Mouse (Mus musculus): Measurements from ENCODE around the gene Trim63. TPM values are rescaled to one million over a fixed set of nuclear protein-coding genes. Genes with fewer than 3 reads are reported as not detected.
"Not testable (repeated sequence)": the region's sequence is repeated elsewhere in the genome, so short reads cannot be mapped to it uniquely, and the experiment has no call there.

Trim63 gene
- 100 to 1,000 TPM; 193 to 217 TPM for total RNA-seq (2021)
- long read RNA-seq, experiment 1, transcript Trim63-202 (9 exons, 1,886 nt) = major isoform, 276 of 318 reads
- long read RNA-seq, experiment 1, partial matches to known transcripts = 14 of 318 reads
- long read RNA-seq, experiment 1, other reads (novel, unspliced or antisense) = 28 of 318 reads
- long read RNA-seq, experiment 2, transcript Trim63-202 (9 exons, 1,886 nt) = major isoform, 220 of 258 reads
- long read RNA-seq, experiment 2, partial matches to known transcripts = 7 of 258 reads
- long read RNA-seq, experiment 2, other reads (novel, unspliced or antisense) = 30 of 258 reads

DNA sequence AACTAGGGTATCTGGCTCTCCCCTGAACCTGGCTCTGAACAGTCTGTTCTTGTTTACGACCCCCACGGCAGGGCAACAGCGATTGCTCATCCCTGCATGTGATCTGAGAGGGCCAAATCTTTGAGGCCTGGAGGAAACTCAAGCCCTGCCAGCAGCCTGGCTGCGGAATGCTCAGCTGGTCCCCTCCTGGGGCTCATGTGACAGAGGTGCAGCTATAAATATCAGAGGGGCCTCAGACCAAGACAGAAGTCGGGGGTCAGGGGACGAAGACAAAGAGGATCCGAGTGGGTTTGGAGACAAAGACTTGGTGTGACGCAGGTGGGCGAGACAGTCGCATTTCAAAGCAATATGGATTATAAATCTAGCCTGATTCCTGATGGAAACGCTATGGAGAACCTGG, at the start of gene Trim63:
TSS of gene Trim63 (plus strand) at position 245 of the 400 bp plus-strand sequence.
- peak; percentile 55 to 71 for DNase-seq
- intact Hi-C loops (cut with DNase I) = no loop called here

DNA sequence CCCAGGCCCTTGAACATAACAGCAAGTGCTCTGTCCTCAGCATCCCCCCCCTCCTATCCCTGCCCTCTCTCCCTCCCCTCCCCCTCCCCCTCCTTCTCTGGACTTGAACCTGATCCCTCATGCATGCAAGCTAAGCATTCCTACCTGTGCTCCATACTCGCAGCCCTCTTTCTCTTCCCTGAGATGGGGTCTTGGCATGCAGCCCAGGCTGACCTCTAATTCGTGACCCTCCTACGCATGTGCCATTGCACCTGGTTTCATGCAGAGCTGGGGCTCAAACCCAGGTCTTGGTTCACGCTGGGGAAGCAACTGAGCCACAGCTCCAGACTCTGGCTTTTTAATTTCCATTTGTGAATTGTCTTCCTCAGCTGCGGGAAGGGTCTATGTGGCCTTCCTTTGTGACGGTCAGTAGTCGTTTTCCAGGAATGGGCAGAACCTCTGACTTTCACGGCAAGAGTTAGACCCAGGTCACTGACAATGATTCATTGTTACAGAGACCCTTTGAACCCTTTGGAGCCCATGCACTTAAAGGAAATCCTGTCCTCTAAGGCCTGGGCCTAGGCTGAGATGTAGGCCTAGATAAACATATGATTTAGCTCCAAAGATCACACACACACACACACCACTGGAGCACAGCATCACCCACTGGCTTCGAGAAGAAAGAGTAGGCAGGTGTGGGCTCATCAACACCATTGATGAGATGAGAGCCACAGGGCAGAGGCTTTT, 48.9 kb upstream of the Trim63 start:
- intact Hi-C loops (cut with DNase I) = loop anchor here (5.0 kb wide), 1 partner anchor 79 kb away; the partner anchor contains the start of gene Cep85

DNA sequence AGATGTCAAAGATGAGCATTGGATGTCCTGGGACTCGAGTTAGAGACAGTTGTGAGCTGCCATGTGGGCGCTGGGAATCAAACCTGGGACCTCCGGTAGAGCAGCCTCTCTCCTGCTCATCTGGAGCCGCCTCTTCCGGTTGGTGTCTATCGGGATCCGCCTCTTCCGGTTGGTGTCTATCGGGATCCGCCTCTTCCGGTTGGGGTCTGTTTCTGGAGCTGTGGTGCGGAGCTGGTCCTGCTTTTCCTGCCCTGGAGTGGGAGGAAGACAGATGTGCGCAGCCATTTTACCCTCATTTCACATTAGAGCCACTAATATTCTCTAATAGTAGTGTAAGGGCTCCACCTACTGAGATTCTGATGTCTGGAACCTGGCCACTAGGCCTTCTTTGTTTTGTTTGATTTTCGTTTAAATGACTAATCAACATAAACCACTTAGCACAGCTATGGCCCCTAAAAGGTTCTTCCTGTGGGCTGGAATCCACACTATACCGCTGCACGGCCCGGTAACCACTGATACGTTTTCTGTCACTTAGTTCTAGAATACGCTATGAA, 46.7 kb upstream of the Trim63 start:
- no peak for DNase-seq
- intact Hi-C loops (cut with DNase I) = loop anchor here (2.0 to 5.0 kb wide), 2 partner anchors 19 to 81 kb away; partner anchors contain the start of gene Cep85

More for the DNA sequence above, 48.9 kb upstream of the Trim63 start:
- DNase-seq = no peak

DNA sequence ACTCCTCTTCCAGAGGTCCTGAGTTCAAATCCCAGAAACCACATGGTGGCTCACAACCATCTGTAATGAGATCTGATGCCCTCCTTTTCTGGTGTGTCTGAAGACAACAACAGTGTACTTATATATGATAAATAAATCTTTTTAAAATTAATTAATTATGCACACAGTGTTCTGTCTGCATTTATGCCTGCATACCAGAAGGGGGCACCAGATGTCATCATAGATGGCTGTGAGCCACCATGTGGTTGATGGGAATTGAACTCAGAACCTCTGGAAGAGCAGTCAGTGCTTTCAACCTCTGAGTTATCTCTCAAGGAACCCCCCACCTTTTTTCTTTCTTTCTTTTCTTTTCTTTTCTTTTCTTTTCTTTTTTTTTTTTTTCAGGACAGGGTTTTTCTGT, 45.3 kb upstream of the Trim63 start:
- not testable (repeated sequence) for DNase-seq
- intact Hi-C loops (cut with DNase I) = loop anchor here (2.0 to 5.0 kb wide), 2 partner anchors 21 to 82 kb away; partner anchors contain the start of gene Cep85

DNA sequence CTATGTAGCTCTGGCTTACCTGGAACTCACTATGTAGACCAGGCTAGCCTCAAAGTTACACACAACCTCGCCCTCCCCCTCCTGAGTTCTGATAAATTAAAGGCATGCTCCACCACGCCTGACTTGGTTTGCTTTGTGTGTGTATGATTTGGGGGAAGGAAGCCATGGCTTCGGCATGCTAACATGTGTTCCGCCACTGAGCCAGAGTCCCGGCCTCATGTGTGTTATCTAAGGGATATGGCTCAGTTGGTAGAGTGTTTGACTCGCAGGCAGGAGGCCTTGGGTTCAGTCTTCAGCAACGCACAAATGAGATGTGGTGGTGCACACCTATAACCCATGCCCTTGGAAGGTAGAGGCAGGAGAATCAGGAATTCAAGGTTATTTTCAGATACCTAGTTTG, 42.9 kb upstream of the Trim63 start:
- intact Hi-C loops (cut with DNase I) = no loop called here
- no peak for DNase-seq

DNA sequence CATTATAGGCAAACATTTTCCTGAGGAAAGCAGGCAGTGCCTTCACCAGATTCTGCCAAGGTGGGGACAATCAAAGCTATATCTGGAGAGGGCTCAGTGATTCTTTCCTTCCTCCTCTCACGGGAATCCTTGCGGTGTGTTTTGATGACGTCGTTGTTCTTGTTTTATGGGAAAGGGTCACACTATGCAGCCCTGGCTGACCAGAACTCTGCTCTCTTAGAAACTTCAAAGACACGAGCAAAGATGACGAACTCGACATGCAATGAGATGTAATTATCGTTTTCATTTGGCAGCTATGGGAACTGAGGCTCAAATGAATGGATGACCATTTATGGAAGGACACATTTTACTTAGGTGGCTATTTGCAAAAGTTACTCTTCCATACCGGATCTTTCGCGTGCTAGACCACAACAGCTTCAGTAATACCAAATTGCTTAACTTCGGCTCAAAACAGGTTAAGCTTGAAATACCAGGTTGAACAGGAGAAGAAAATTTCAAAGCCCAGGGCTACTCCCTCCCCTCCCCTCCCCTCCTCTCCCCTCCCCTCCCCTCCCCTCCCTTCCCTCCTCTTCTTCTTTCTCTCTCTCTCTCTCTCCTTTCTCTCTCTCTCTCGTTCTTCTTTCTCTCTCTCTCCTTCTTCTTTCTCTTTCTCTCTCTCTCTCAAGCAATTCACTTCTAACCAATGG, 42.0 kb upstream of the Trim63 start:
- intact Hi-C loops (cut with DNase I) = no loop called here
- no peak for DNase-seq

DNA sequence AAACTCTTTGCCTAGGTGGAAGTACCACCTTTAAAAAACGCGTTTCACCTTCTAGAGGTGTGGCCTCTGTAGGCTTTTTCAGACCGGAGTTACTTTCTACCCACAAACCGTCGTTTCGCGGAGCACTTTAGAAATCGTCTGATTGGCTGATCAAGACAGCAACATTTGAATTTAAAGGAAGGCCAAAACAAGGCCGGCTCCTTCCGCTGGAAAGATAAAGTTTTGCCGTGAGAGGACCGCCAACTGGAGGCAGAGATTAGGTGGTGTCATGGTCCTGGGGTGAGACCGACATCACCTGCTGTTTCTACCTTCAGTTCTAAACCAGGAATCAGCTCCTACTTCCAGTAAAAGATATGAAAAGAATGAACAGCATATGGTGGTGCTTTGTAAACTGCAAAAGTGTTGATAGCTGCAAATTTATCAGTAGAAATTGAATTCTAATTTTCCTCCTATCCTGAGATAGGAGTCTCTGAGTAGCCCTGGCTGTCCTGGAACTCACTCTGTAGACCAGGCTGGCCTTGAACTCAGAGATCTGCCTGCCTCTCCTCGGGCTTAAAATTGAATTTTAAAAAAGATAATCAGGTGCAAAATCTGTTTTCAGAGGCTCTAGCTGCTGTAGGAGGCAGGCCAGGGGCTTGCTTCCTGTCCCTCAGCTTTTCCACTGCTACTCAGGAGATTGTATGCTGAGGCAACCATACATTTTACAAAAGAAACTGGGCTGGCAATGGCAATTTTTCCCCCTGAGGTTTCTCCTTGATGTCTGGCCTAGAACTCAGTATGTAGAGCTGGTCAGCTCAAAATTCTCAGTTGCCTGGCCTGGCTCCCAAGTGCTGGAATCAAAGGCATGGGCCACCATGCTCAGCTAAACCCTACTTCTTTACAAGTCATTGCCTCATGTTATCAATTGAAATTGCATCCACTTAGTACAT, 41.2 kb upstream of the Trim63 start:
- no peak for DNase-seq
- intact Hi-C loops (cut with DNase I) = no loop called here

DNA sequence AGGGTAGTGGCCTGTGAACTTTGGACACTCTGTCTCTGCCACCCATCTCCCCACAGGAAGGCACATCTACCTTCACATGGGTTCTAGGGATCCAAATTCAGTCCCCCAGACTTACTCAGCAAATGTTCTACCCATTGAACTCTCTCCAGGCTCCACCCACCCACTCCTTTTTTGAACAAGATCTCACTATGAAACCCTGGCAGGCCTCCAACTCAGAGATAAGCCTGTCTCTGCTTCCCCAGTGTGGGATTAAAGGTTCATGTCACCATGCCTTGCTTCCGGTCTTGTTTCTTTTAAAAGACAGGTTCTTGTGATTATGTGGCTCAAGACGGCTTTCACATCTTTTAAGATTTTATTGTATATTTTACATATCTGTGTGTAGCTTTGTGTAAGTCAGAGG, 30.0 kb upstream of the Trim63 start:
- intact Hi-C loops (cut with DNase I) = no loop called here

DNA sequence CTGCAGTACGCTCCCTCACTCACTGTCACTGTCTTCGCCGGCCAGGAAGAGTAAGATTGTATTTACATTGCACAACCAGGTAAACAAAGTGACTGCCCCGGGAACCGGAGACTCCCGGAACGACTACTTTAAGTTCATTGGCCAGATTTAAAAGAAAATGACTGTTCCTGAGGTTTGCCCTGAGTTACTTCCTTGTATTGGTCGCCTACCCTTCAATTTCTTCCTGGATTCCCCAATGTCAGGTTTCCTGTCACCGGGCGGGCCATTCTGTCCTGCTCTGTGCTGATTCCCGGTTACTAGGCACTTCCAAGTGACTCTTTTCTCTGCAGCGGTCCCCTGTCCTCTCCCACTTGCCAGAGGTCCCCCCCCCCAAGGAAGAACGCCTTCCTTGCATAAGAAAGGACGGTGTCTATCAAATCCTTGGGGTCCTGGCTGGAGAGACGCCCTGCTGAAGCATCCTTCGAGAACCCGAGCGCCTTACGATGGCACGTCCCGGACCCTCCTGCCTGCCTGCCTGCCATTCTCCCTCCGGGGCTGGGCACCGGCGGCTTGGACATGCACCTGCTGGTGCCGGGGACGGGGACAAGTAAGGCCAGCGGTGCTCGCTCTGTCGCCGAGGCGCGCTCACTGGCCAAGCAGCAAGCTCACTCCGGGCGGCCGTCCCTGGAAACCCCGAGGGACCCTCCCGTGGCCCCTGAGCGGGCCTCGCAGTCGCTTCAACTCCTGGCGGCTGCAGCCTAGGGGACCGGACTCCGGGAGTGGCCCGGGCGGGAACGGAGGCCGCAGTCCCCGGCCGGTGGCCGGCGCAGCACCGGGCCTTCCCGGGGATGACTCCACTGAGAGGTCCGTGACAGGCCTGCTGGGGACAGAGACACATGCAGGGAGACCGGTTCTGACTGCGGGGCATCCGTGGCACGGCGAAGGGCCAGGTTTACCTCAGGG, 28.4 kb upstream of the Trim63 start:
- intact Hi-C loops (cut with DNase I) = loop anchor here (2.0 kb wide), 1 partner anchor 100 kb away; the partner anchor contains the start of gene Cep85
- peak in 1 of 2 experiments; percentile 9 for DNase-seq

More for the DNA sequence above, 30.0 kb upstream of the Trim63 start:
- no peak for DNase-seq

DNA sequence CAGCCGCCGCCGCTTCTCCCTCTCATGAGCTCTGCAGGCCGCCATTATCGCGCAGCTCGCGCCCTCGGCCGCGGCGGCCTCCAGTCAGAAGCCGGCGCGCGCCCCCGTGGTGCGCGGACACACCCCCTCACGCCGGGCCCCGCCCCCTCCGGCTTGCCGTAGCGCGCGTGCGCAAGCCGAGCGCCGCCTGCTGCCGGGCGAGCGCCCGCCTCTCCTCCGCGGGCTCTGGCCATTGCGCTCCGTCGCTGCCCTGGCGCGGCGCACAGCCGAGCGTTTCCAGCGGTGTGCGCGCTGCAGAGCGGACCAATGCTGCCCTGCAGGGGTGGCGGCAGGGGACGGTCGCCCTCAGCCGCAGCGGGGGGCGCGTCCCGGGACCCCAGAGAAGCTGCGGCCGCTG, 27.8 kb upstream of the Trim63 start:
- peak; percentile 99 for DNase-seq
- intact Hi-C loops (cut with DNase I) = loop anchor here (2.0 kb wide), 1 partner anchor 100 kb away; the partner anchor contains the start of gene Cep85

DNA sequence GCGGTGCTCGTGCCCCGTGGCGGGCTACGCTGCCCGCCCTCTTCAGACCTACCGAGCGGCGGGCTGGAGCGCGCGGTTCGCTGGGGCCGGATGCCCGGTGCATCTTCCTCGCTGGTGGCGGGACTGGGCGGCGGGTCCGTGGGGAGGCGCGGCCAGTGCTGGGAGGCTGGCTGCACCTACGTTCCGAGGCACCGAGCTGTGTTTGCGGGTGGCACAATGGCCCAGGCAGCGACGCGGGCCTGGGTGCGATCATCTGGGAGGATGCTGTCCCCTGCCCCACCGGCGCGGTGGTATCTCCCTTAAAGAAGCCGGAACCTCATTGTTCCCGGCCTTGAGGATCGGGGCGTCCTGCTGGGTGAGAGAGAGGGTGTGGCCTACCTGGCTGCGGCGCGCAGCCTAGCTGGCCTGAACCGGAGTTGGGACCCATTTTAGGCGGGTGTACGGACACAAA, 27.3 kb upstream of the Trim63 start, which contains the start of gene Pdik1l:
TSS of gene Pdik1l (minus strand) at position 321 of the 451 bp plus-strand sequence.
- peak; percentile 73 to 75 for DNase-seq
- intact Hi-C loops (cut with DNase I) = loop anchor here (2.0 kb wide), 1 partner anchor 101 kb away; the partner anchor contains the start of gene Cep85

DNA sequence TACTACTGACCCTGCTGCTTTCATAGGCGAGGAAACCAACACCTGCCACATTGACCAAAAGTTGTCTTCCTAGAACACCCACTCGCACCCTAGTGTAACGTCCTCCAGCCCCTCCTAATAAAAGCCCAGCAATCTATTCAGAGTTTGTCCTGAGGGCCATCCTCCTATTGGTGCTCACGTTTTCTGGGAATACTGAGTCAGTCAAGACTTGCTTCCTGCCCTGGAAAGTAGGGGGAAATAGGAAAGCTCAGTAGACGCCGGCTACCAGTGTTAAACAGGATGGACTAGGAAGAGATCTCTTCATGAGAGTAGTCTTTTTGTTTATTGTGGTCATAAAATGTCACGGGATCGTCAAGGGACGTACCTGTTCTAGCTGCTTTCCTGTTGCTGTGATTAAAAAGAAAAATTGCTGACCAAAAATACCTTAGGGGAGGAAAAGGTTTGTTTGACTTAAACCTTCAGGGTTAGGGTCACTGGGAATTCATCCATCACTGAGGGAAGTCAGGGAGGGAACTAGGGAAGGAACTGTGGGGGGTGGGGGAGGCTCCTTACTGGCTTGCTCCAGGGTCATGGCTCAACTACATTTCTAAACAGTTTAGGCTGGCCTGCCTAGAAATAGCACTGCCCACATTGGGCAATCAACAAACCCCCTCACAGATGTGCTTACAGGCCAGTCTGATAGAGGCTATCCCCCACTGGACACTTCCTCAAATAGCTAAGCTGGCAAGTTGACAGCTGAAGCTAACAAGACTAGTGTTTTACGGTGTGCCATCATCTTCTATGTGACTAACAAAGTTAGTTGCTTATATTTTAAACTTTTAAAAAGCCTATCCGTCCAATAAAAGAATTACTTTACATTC, 26.3 kb upstream of the Trim63 start:
- intact Hi-C loops (cut with DNase I) = no loop called here

DNA sequence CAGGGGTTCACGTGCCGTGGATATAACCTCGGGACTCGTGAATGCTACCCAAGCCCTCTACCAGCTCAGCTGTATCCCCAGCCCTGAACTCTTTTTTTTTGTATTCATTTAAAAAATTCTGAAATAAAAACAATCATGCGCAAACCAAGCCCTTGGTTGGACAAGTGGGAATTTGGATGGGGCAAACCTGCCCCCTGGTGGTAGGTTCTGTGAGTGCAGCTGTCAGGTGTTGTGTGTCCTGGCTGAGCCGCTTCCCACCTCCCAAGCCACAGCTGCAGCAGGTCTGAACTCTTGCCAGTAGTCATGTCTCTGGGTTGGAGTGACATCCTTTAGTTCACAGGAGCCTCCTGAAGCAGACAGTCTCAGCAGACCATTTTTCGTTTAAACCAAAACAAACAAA, 22.9 kb upstream of the Trim63 start:
- intact Hi-C loops (cut with DNase I) = loop anchor here (2.0 to 5.0 kb wide), 4 partner anchors 29 to 255 kb away; no protein-coding TSS in a partner anchor
- DNase-seq = peak; percentile 82 to 87

More for the DNA sequence above, 26.3 kb upstream of the Trim63 start:
- DNase-seq = no peak

DNA sequence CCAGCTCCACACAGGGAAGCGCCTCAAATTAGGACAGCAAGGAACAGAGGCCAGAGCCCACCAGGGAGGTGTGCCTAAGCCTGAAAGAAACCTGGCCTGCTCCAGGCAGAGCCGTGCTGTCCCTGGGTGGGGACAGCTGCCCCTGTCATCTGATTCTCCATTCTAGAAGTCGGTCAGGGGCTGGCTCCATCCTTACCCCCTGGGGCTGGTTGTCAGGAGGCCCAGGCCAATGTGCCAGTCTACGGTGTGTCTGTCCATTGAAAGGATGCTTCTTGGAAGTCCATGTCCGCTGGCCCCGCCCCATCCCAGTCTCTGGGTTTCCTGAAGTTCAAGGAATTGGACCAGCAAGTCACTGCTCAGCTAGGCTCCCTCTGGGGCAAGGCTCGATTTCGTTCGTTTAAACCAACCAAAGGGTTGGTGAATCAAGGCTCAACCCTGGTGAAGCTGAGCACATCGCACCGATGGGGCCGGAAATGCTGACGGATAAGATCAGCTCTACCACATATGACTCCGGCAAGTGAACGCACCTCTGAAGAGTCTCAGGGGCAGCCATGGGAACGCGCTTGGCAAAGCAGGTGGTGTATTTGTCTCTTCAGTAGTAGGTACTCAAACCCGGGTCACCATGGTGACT, 21.7 kb upstream of the Trim63 start:
- intact Hi-C loops (cut with DNase I) = loop anchor here (2.0 to 5.0 kb wide), 4 partner anchors 30 to 256 kb away; no protein-coding TSS in a partner anchor
- peak in 1 of 2 experiments; percentile 50 for DNase-seq

DNA sequence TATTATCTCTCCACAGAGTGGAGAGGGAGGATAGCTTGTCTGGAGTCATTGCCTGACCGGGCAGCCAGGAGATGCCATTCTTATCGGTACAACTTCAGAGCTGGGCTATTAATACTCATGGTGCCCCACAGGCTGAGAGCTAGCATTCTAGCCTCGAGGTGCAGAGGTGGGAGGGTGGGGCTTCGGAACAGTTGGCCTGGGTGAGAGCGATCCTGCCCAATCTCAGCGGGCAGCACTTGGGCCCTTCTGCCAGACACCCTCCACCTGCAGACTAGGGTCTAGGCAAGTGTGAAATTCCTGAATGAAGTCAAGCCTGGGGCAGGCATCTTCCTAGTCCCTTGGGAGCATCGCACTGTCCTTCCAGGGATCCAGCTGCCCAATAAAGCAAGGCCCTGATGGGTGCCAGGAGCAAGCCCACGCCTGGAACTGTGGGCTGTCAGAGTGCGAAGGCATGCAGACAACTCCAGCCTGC, 21.2 kb upstream of the Trim63 start:
- intact Hi-C loops (cut with DNase I) = loop anchor here (2.0 to 5.0 kb wide), 4 partner anchors 31 to 256 kb away; no protein-coding TSS in a partner anchor
- peak; percentile 43 to 49 for DNase-seq

DNA sequence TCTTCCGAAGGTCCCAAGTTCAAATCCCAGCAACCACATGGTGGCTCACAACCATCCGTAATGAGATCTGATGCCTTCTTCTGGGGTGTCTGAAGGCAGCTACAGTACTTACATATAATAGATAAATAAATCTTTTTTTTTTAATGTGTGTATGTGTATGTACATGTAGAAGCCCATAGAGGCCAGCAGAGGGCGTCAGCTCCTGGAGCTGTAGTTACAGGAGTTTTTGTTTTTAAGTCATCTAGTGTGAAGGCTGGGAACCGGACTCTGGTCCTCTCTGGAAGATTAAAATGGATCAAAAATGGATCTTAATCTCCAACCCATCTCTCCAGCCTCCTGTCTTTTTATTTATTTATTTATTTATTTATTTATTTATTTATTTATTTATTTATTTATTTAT, 18.8 kb upstream of the Trim63 start:
- intact Hi-C loops (cut with DNase I); DNase-seq: not testable (repeated sequence)

All from heart, postnatal 14 days (tissue).